Mouse (Mus musculus) forebrain, embryonic 15.5 days (tissue): ENCODE measurements at regions not wholly inside any gene's neighbourhood (a gene's known extent, or its start where the extent isn't known, plus 50 kb on each side); places are given as distances from the start of the nearest gene placed in this dataset.
A peak's percentile ranks its signal among the peaks of the same experiment; 100 is the strongest.

Experiments used
- ATAC-seq: fragments of 200-750 bp; cut with Nextera tagmentation; replicated peaks from 2 replicates; pipeline ENCODE4 v1.8.0; 2017; ENCODE audit warnings: mild to moderate bottlenecking, moderate TSS enrichment, moderate library complexity
- H3K27ac ChIP-seq: fragments of 300-500 bp; sonication (generic); replicated peaks from 2 replicates; pipeline ENCODE4 v1.5.1; 2015; ENCODE audit warnings: mild to moderate bottlenecking, inconsistent platforms
- H3K27me3 ChIP-seq: fragments of 300-500 bp; sonication (generic); 2 replicates; pipeline ENCODE4 v1.6.1; 2015; ENCODE audit warnings: inconsistent platforms
- H3K36me3 ChIP-seq: fragments of 300-500 bp; sonication (generic); 2 replicates; pipeline ENCODE4 v1.6.1; 2015; ENCODE audit warnings: mild to moderate bottlenecking, inconsistent platforms
- H3K4me1 ChIP-seq: fragments of 300-500 bp; sonication (generic); 2 replicates; pipeline ENCODE4 v1.6.1; 2015; ENCODE audit warnings: inconsistent platforms
- H3K4me2 ChIP-seq: fragments of 300-500 bp; sonication (generic); replicated peaks from 2 replicates; pipeline ENCODE4 v1.6.1; 2015; ENCODE audit warnings: mild to moderate bottlenecking, inconsistent platforms
- H3K4me3 ChIP-seq: fragments of 300-500 bp; sonication (generic); 2 replicates; pipeline ENCODE4 v1.5.1; 2015; ENCODE audit warnings: mild to moderate bottlenecking, inconsistent platforms
- H3K9ac ChIP-seq: fragments of 300-500 bp; sonication (generic); replicated peaks from 2 replicates; pipeline ENCODE4 v1.6.1; 2015; ENCODE audit warnings: mild to moderate bottlenecking, inconsistent platforms
- H3K9me3 ChIP-seq: fragments of 300-500 bp; sonication (generic); 2 replicates; pipeline ENCODE4 v1.6.1; 2016; ENCODE audit warnings: inconsistent platforms
- WGBS: fragments of 180-500 bp; shearing (Covaris S2); methylation state at CpG from one replicate; pipeline ENCODE4 v1.1.7; 2015; ENCODE audit warnings: mixed read lengths; 5-methylcytosine and 5-hydroxymethylcytosine counted together

DNA sequence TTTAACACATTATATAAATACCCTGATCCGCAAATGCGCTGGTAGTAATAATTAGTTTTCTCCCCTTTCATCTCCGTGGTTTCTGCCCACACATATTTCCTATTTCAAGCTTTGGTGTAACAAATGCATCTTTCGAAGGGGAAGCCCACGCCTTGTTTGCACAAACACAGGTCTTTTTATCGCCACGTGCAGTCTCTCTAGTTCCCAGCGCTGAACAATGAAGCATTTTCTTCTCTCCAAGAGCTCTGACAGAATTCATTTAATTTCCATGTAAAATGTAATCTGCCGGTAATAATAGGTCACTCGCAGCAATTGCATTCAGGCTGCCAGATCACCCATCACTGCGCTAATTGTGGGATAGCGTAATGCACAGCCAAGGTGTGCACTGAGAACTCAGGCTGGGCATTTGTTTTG lies 503.1 kb upstream of the Cdh11 start:
- no peak overlapping the region for H3K4me3 ChIP-seq
- no peaks in the 10 kb centered on the region for H3K9me3 ChIP-seq
- H3K4me2 ChIP-seq, result peak overlapping the region; percentile 28
- H3K27ac ChIP-seq, result no peak overlapping the region
- no peaks in the 10 kb centered on the region for H3K36me3 ChIP-seq
- no peaks in the 10 kb centered on the region for H3K27me3 ChIP-seq
- no peak overlapping the region for H3K9ac ChIP-seq
- 10% methylated on average over 12 of the region's 12 CpGs for WGBS
- ATAC-seq, result no peak
- H3K4me1 ChIP-seq, result peaks cover 9% of the 10 kb centered on the region

DNA sequence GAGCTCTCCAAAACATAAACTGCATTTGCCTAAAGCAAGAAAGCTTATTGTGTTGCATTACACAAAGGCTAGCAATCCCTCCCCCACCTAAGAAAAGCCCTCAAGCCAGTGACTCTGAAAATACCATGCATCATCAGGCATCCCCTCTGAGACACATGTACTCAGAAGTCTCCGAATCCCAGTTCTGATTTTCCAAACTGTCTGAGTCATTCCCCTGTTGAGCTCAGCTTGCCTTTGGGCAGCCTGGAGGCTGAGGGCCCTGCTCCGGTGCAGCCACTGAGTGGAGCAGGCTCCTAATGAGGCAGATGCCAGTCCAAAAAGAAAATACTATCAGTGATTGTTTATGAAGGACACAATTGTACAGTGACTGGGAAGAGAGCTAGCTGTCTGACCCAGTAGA lies 507.5 kb upstream of the Cdh11 start:
- 65% methylated on average over 2 of the region's 2 CpGs for WGBS
- Histone ChIP-seq H3K27ac (no peak overlapping the region), H3K4me3 (no peak overlapping the region), H3K27me3 (no peaks in the 10 kb centered on the region), H3K4me2 (no peak overlapping the region), H3K4me1 (peaks cover 9% of the 10 kb centered on the region), H3K9me3 (no peaks in the 10 kb centered on the region), H3K36me3 (no peaks in the 10 kb centered on the region), H3K9ac (no peak overlapping the region)
- no peak for ATAC-seq

DNA sequence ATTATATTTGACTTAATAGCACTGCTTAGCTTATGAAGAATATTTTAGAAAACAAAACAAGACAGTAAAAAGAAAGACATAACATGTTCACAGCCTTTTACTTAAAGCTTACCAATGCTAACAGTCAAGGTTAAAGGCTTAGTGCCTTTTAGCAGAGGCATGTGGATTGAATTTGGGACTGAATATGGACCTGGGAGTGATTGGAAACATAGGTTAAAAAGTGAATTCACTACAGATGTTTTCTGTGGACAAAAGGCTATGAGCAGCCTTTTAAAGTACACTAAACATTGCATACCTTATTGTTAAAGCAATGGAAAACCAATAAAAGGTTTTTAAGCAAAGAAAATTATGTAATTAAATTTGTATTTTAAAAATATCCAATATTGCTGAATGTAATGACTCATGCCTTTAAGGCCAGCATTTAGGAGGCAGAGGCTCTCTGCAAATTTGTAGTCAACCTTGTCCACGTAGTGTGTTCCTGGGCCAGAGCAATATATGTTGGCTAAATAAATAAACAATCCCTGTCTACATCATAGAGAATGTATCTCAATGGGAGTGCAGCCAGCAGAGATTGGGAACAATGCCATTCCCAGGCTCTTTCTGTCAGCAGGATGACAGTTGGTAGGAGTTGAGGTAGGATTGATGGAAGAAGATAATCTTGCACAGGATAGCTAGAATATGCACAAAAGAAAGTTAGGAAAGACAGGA lies 521.2 kb upstream of the Cdh11 start:
- Histone ChIP-seq H3K9me3 (no peaks in the 10 kb centered on the region), H3K27ac (no peak overlapping the region), H3K36me3 (no peaks in the 10 kb centered on the region), H3K27me3 (peaks cover 17% of the 10 kb centered on the region), H3K4me2 (no peak overlapping the region), H3K4me1 (no peaks in the 10 kb centered on the region), H3K9ac (no peak overlapping the region), H3K4me3 (no peak overlapping the region)
- WGBS, result 70% methylated on average over 1 of the region's 1 CpGs
- no peak for ATAC-seq

DNA sequence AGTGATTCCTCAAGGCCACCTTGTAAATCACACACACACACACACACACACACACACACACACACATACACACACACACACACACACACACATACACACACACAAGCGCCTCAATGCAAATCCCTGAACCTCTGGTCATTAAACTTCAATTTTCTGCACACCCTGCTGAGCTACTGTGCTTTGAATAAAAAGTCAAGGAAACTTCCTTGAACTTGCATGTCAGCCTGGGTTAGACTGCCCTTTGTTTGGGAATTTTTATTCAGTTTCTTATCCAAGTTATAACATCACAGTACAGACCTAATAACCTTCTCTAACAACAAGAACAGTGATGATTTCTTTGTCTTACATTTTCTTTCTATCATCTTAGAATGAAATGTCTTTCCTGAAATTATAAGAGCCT lies 528.1 kb upstream of the Cdh11 start:
- 0% methylated on average over 1 of the region's 1 CpGs for WGBS
- H3K9me3 ChIP-seq, result no peaks in the 10 kb centered on the region
- peaks cover 58% of the 10 kb centered on the region for H3K27me3 ChIP-seq
- no peaks in the 10 kb centered on the region for H3K4me1 ChIP-seq
- no peak overlapping the region for H3K9ac ChIP-seq
- H3K36me3 ChIP-seq, result no peaks in the 10 kb centered on the region
- H3K27ac ChIP-seq, result no peak overlapping the region
- no peak overlapping the region for H3K4me2 ChIP-seq
- no peak for ATAC-seq
- H3K4me3 ChIP-seq, result no peak overlapping the region

DNA sequence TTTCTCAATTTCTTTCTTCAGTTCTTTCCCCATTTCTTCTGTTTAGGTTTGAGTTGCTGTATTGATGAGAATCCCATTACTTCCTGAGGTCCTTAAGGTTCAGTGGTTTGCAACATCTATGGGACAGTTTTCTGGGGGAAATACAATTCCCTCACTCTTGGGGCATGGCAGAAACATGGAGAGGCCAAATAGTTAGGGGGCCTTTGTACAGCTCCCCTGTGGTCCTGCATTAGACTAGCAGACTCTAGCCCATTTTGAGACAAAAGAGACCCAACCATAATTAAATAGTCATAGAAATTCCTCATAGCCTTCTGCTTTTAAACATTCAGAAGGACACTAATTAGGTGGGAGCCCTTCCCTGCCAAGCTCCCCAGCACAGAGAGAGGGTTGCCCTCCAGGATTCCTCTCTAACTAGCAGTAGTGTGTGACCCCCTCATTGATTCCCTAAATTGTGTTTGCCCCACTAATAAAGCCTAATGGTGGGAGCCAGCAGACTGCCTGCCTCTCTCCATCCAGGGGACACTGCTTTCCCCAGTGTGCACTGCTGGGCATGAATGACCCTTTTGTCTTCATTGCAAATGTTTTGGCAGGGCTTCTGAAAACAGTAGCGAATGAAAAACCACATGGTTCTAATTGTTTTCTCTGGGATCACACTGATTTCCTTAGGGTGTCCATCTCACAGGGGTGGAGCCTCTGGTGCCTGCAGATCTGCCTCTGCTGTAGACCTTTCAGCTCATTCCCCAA lies 529.0 kb upstream of the Cdh11 start:
- Histone ChIP-seq H3K27me3 (peaks cover 54% of the 10 kb centered on the region), H3K9ac (no peak overlapping the region), H3K9me3 (no peaks in the 10 kb centered on the region), H3K4me2 (no peak overlapping the region), H3K27ac (no peak overlapping the region), H3K4me3 (no peak overlapping the region), H3K4me1 (no peaks in the 10 kb centered on the region), H3K36me3 (no peaks in the 10 kb centered on the region)
- 0% methylated on average over 1 of the region's 1 CpGs for WGBS
- ATAC-seq, result peak; percentile 97

DNA sequence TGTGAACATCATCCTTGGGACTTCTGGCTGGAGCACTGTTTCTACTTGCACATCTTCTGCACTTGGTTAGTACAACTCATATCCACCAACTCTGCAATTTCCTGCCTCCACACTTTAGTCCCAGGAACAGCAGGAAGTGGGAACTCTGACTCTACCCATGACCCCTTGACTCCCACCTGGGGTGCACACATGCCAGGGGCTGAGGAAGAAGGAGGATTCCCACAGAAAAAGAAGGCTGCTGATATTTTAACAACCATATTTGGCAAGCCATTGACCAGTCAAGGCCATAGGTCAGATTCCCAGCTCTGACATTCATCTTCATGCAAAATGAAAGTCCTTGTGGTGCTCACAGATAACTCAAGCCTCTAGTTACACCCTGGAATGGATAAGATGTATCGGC lies 530.3 kb upstream of the Cdh11 start:
- H3K4me1 ChIP-seq, result no peaks in the 10 kb centered on the region
- no peak overlapping the region for H3K4me2 ChIP-seq
- H3K36me3 ChIP-seq, result no peaks in the 10 kb centered on the region
- no peaks in the 10 kb centered on the region for H3K9me3 ChIP-seq
- H3K27me3 ChIP-seq, result peaks cover 55% of the 10 kb centered on the region
- H3K4me3 ChIP-seq, result no peak overlapping the region
- no peak overlapping the region for H3K9ac ChIP-seq
- WGBS, result 93% methylated on average over 1 of the region's 1 CpGs
- H3K27ac ChIP-seq, result no peak overlapping the region
- no peak for ATAC-seq

DNA sequence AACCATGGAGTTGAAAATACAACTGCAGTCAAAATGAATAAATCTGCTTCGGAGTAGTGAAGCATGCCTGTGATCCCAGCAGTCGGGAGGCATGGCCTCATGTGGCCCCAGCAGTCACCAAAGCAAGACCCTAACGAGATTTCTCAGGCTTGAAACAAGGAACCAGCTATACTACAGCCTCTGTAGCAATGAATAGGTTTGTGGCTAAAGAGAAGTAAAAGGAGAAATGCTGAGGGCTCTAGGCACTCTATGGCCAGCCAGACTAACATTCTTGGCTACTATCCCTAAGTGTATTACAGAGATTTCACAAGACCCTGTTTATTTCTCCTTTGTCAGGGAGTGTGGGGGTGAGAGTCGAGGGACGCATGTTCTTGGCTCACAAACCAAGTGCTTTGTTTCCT lies 531.2 kb upstream of the Cdh11 start:
- no peak for ATAC-seq
- WGBS, result 30% methylated on average over 5 of the region's 5 CpGs
- Histone ChIP-seq H3K9me3 (no peaks in the 10 kb centered on the region), H3K27me3 (peaks cover 53% of the 10 kb centered on the region), H3K4me3 (no peak overlapping the region), H3K36me3 (no peaks in the 10 kb centered on the region), H3K9ac (no peak overlapping the region), H3K4me2 (no peak overlapping the region), H3K27ac (no peak overlapping the region), H3K4me1 (no peaks in the 10 kb centered on the region)

DNA sequence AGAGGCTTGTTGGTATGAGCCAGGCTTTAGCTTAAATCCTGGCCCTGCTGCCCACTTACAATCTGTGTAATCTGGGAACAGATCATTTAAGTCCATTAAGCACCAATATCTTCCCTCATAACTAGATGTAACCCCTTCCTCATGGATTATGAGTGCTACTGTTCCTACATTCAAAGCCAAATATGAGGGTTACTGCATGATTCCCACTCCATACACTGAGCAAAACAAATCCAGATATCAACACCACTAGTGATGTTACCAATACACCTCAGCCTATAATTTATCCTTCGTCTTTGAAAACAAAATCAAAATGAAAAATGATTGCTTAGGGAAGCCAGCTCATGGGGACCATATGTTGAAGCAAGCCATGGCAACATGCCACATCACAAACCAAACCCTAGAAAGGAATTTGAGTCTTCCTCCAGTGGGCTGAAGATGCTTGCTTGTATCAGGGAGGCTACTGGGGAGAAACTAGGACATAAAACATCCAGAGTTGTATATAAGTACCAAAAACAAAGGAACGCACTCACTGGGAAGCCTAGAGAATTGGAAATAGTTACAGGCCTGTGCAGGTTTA lies 531.8 kb upstream of the Cdh11 start:
- WGBS, result 87% methylated on average over 2 of the region's 2 CpGs
- Histone ChIP-seq H3K36me3 (no peaks in the 10 kb centered on the region), H3K9me3 (no peaks in the 10 kb centered on the region), H3K4me1 (no peaks in the 10 kb centered on the region), H3K27ac (no peak overlapping the region), H3K4me2 (no peak overlapping the region), H3K27me3 (peaks cover 49% of the 10 kb centered on the region), H3K9ac (no peak overlapping the region), H3K4me3 (no peak overlapping the region)
- no peak for ATAC-seq

DNA sequence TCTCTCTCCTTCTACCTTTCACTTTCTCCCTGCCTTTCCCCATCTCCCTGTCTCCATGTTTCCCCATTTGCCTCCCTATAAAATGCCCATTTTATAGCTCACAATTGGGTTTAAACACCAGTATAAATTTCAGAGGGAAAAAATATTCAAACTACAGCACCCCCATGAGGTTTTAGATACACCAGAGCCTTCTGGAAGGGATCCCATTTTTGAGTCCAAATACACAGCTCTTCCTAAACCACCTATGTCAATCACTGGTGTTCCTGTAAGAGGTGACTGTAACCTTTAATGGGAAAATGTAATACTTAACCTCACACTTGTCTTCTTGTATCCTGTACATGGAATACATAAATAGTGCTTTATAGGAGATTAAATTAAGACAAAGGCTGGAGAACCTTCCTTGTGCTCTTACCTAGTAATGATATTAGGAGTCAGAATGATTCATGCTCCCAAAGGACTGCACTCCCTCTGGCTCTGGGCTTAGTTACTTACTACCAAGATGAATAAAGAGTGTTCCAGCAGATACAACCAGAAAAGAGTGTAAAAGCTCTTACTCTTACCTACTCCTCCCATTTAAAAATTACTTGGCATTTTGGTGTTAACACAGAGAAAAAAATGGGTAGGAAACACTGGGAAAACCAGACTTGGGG lies 538.7 kb upstream of the Cdh11 start:
- peaks cover 16% of the 10 kb centered on the region for H3K27me3 ChIP-seq
- ATAC-seq, result no peak
- no peak overlapping the region for H3K4me3 ChIP-seq

DNA sequence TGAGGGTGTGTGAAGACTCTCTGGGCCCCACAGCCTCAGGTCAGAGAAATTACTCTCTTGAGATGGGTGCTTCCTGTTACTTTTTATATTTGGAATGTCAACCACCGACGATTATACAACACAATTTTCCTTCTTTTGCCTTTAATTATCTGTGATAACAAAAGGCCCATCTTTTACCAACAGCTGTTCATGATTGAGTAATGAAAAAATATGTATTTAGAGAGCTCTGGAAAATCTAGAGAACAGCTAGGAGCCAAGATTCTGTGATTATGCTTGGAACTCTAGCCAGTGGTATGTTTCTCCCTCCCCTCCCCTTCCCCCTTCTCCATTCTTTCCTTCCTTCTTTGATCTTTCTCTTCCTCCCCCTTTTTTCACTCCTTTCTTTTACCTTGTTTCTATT lies 546.0 kb upstream of the Cdh11 start:
- no peak overlapping the region for H3K27ac ChIP-seq
- no peak for ATAC-seq
- H3K4me2 ChIP-seq, result no peak overlapping the region
- H3K4me3 ChIP-seq, result no peak overlapping the region
- no peak overlapping the region for H3K9ac ChIP-seq
- H3K36me3 ChIP-seq, result no peaks in the 10 kb centered on the region
- WGBS, result 80% methylated on average over 2 of the region's 2 CpGs
- no peaks in the 10 kb centered on the region for H3K9me3 ChIP-seq
- no peaks in the 10 kb centered on the region for H3K4me1 ChIP-seq
- no peaks in the 10 kb centered on the region for H3K27me3 ChIP-seq

More for the DNA sequence above, 538.7 kb upstream of the Cdh11 start:
- no peak overlapping the region for H3K4me2 ChIP-seq
- H3K36me3 ChIP-seq, result no peaks in the 10 kb centered on the region
- H3K9me3 ChIP-seq, result no peaks in the 10 kb centered on the region
- no peak overlapping the region for H3K9ac ChIP-seq
- no peak overlapping the region for H3K27ac ChIP-seq
- no peaks in the 10 kb centered on the region for H3K4me1 ChIP-seq

DNA sequence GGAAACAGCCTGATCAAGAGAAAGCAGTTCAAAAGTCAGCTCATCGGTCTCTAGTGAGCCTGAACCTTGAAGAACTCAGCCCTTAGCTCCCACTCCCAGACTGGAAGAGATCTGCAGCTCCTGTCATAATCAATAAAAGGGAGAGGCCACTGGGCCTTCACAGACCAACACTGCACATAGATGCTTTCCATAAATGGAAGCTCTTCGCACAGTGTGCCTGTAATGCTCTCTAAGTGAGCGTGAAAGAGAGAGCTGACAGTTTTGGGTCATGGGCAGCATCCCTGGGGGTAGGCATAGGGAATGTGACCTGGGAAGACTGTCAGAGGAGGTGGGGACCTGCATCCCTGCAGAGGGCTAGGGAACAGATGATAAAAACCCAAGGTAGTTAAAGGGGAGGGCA lies 551.9 kb upstream of the Cdh11 start:
- no peak overlapping the region for H3K4me3 ChIP-seq
- H3K4me2 ChIP-seq, result no peak overlapping the region
- ATAC-seq, result no peak
- H3K27ac ChIP-seq, result no peak overlapping the region
- no peaks in the 10 kb centered on the region for H3K27me3 ChIP-seq
- no peaks in the 10 kb centered on the region for H3K36me3 ChIP-seq
- H3K9me3 ChIP-seq, result no peaks in the 10 kb centered on the region
- WGBS, result 94% methylated on average over 3 of the region's 3 CpGs
- H3K4me1 ChIP-seq, result no peaks in the 10 kb centered on the region
- no peak overlapping the region for H3K9ac ChIP-seq

DNA sequence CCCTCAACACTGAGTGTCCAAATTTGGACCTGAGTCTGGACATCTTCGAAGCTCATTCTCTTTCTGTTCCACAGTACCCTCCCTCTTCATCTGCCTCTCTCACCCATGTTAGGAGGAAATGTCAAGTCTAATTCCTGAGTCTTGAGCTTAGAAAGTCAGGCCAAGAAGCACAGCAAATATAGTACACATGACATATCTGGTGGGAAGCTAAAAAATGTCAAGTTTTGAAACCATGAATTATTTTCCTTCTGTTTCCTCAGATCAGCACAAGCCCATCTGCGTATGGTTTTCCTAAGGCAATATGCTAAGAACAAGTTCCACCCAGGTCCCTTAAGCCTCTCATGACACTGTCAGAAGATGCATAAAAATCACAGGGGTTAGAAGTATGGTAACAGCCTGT lies 553.6 kb upstream of the Cdh11 start:
- ATAC-seq, result no peak
- WGBS, result 88% methylated on average over 2 of the region's 2 CpGs
- Histone ChIP-seq H3K4me1 (no peaks in the 10 kb centered on the region), H3K9ac (no peak overlapping the region), H3K9me3 (no peaks in the 10 kb centered on the region), H3K4me2 (no peak overlapping the region), H3K27ac (no peak overlapping the region), H3K27me3 (no peaks in the 10 kb centered on the region), H3K4me3 (no peak overlapping the region), H3K36me3 (no peaks in the 10 kb centered on the region)
